Mouse (Mus musculus) myocyte (in vitro differentiated cells): ENCODE measurements at regions not wholly inside any gene's neighbourhood (a gene's known extent, or its start where the extent isn't known, plus 50 kb on each side); places are given as distances from the start of the nearest gene placed in this dataset.

Experiments used
- H3K27me3 ChIP-seq: one replicate; pipeline ENCODE4 v1.6.1; 2011; ENCODE audit not compliant: control insufficient read depth, insufficient read depth, insufficient read length
- H3K36me3 ChIP-seq: one replicate; pipeline ENCODE4 v1.6.1; 2011; ENCODE audit not compliant: control insufficient read depth, insufficient read depth
- H3K4me2 ChIP-seq: one replicate; pipeline ENCODE4 v1.6.1; 2011; ENCODE audit warnings: low read depth, control low read depth
- H3K4me3 ChIP-seq: one replicate; pipeline ENCODE4 v1.5.1; 2011; ENCODE audit warnings: mild to moderate bottlenecking, control low read depth, moderate library complexity
- H3K79me2 ChIP-seq: one replicate; pipeline ENCODE4 v1.6.1; 2011; ENCODE audit not compliant: control insufficient read depth, insufficient read depth
- H3ac ChIP-seq: one replicate; pipeline ENCODE4 v1.6.1; 2011; ENCODE audit not compliant: control insufficient read depth, insufficient read length
- CEBPB ChIP-seq: IDR thresholded peaks from 2 replicates; pipeline ENCODE4 v1.6.1; 2011; ENCODE audit warnings: mild to moderate bottlenecking, moderate library complexity; ENCODE audit not compliant: poor library complexity, insufficient read depth, severe bottlenecking
- E2F4 ChIP-seq: IDR thresholded peaks from one replicate; pipeline ENCODE4 v1.6.1; 2011; ENCODE audit warnings: mild to moderate bottlenecking, control low read depth, moderate library complexity; ENCODE audit not compliant: insufficient read depth
- MAX ChIP-seq: IDR thresholded peaks from one replicate; pipeline ENCODE4 v1.6.1; 2011; ENCODE audit warnings: low read depth, mild to moderate bottlenecking, control low read depth
- MYOD1 ChIP-seq, 3 experiments: IDR thresholded peaks; one replicate each; pipeline ENCODE4 v1.6.1; 2011; ENCODE audit warnings: control low read depth in 2 of 3, low read depth in 2 of 3, mild to moderate bottlenecking in 2 of 3, moderate library complexity in 1 of 3; ENCODE audit not compliant: insufficient read length in 2 of 3, control insufficient read depth in 1 of 3
- MYOG ChIP-seq, 3 experiments: IDR thresholded peaks; one replicate each; pipeline ENCODE4 v1.6.1; 2011; ENCODE audit warnings: control low read depth in 2 of 3, low read depth in 2 of 3, mild to moderate bottlenecking in 2 of 3; ENCODE audit not compliant: insufficient read length in 2 of 3, control insufficient read depth in 1 of 3, insufficient read depth in 1 of 3
- POLR2A ChIP-seq: IDR thresholded peaks from one replicate; pipeline ENCODE4 v1.6.1; 2011; ENCODE audit warnings: low read depth, mild to moderate bottlenecking, control low read depth, moderate library complexity; ENCODE audit not compliant: insufficient read length
- POLR2AphosphoS2 ChIP-seq: IDR thresholded peaks from one replicate; pipeline ENCODE4 v1.6.1; 2011; ENCODE audit warnings: low read depth, control low read depth; ENCODE audit not compliant: insufficient read length
- REST ChIP-seq: IDR thresholded peaks from one replicate; pipeline ENCODE4 v1.6.1; 2011; ENCODE audit warnings: mild to moderate bottlenecking, control low read depth, moderate library complexity; ENCODE audit not compliant: insufficient read depth, insufficient read length
- SRF ChIP-seq: IDR thresholded peaks from one replicate; pipeline ENCODE4 v1.6.1; 2011; ENCODE audit warnings: low read depth; ENCODE audit not compliant: control insufficient read depth, insufficient read length
- TCF12 ChIP-seq: IDR thresholded peaks from one replicate; pipeline ENCODE4 v1.6.1; 2011; ENCODE audit warnings: mild to moderate bottlenecking, control low read depth; ENCODE audit not compliant: poor library complexity, insufficient read depth, severe bottlenecking
- TCF3 ChIP-seq: IDR thresholded peaks from one replicate; pipeline ENCODE4 v1.6.1; 2011; ENCODE audit warnings: low read depth, control low read depth; ENCODE audit not compliant: insufficient read length
- USF1 ChIP-seq: IDR thresholded peaks from one replicate; pipeline ENCODE4 v1.6.1; 2011; ENCODE audit warnings: low read depth, mild to moderate bottlenecking, control low read depth, moderate library complexity

DNA sequence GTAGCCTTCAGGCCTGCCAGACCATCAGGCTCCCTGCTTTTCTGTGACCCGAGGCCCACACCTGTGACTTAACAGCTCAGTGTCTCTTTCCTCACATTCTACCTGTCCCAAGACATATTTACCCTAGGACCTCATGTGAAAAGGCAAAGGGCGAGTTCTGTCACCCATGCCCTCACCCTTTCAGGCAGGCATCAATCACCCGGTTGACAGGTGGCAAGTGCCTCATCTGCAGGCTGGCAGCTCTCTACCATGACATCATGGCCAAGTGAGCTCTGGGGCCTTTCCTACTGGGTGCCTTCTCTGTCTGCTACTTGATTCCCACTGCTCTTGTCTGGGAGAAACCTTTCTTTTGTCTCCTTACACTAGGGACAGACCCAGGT is 139.5 kb downstream of the Tomm20 start:
- H3K4me3 ChIP-seq = no peak overlapping the region
- no peak overlapping the region for H3ac ChIP-seq
- no peaks in the 10 kb centered on the region for H3K79me2 ChIP-seq
- no peaks in the 10 kb centered on the region for H3K27me3 ChIP-seq
- no peak overlapping the region for H3K4me2 ChIP-seq
- H3K36me3 ChIP-seq = no peaks in the 10 kb centered on the region
- TF ChIP-seq MYOD1 (IDR thresholded peaks at IDR 0.05; ENCODE audit: control insufficient read depth in 1 of 3, insufficient read length in 2 of 3, low read depth in 2 of 3) (peak; percentile 14 to 88 (median 34)), MYOG (IDR thresholded peaks at IDR 0.05; ENCODE audit: control insufficient read depth in 1 of 3, insufficient read depth in 1 of 3, insufficient read length in 2 of 3, low read depth in 2 of 3) (peak in 1 of 3 experiments; percentile 12), TCF3 (no peak)

DNA sequence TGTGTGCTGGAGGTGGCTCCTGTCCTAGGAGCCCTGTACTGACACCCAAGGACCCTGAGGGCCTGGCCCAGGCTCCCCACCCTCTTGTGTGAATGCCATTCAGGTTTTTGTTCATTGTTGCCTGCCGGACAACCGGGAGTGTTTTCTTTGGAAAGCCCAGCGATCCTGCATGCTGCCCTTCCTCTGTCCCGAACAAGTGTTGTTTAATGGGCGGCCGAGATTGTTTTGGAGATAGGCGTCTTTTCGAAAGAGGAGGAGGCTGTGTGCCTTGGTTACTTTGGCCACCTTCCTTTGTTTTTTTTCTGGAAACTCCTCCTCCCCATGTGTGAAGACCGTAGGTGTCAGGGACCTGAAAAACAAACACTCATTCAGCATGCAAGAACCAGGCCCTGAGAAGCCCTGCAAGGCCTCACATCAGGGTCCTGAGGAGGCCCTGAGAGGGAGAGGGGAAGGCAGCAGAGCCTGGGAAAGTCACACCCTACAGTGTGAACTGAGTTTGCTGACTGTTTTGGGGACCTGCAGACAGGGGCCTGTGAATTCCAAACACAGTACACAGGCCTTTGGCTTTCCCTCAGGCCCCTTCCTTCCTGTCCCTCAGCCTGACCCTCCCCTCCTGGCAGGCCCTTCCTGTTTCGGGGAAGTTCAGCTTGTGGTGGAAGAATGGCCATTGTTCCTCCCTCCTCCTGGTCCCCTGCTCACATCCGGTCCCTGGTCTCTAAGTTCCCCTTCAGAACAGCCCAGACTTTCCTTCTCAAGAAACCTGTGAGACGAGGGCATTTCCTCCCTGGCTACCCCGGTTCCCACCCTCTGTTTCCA is 140.1 kb downstream of the Tomm20 start:
- TF ChIP-seq SRF (no peak), POLR2A (no peak), USF1 (no peak), TCF3 (no peak), E2F4 (no peak), POLR2AphosphoS2 (no peak), CEBPB (no peak), TCF12 (no peak)
- Histone ChIP-seq H3K79me2 (no peaks in the 10 kb centered on the region), H3K4me3 (no peak overlapping the region), H3K27me3 (no peaks in the 10 kb centered on the region), H3ac (no peak overlapping the region), H3K4me2 (no peak overlapping the region), H3K36me3 (no peaks in the 10 kb centered on the region)

DNA sequence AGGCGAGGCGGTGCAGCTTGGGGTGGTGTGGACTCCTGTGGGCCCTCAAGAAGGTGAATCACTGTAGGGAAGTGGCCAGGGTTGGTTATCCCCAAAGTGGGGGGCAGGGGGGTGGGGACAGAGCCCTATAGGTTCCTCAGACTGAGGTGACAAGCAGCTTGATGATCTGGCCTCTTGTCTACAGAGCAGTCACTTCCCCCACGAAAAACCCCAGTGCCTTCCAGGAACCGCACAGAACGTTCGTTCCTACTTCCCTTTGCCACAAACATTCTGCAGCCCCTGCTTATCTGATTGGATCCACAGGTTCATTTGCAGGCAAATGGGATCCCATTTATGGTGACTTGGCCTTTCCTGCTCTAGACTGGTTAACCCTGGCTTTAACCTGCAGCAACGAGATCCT is 141.5 kb downstream of the Tomm20 start:
- Histone ChIP-seq H3ac (no peak overlapping the region), H3K4me2 (no peak overlapping the region), H3K79me2 (no peaks in the 10 kb centered on the region), H3K27me3 (no peaks in the 10 kb centered on the region), H3K36me3 (no peaks in the 10 kb centered on the region), H3K4me3 (no peak overlapping the region)
- TF ChIP-seq E2F4 = no peak
- no peak for TF ChIP-seq TCF12
- no peak for TF ChIP-seq POLR2AphosphoS2
- TF ChIP-seq MYOD1 (IDR thresholded peaks at IDR 0.05; ENCODE audit: control insufficient read depth in 1 of 3, insufficient read length in 2 of 3, low read depth in 2 of 3) = no peak
- no peak for TF ChIP-seq POLR2A
- TF ChIP-seq SRF = no peak
- no peak for TF ChIP-seq CEBPB

- Histone ChIP-seq H3K36me3 (no peaks in the 10 kb centered on the region), H3K27me3 (no peaks in the 10 kb centered on the region), H3K4me2 (no peak overlapping the region), H3K79me2 (no peaks in the 10 kb centered on the region), H3ac (no peak overlapping the region), H3K4me3 (no peak overlapping the region)
- no peak for TF ChIP-seq SRF
- TF ChIP-seq CEBPB = no peak
- TF ChIP-seq MAX = no peak
- TF ChIP-seq TCF3 = no peak
- no peak for TF ChIP-seq REST
- TF ChIP-seq POLR2A = no peak
- no peak for TF ChIP-seq TCF12
- TF ChIP-seq MYOD1 (IDR thresholded peaks at IDR 0.05; ENCODE audit: control insufficient read depth in 1 of 3, insufficient read length in 2 of 3, low read depth in 2 of 3) = no peak
- no peak for TF ChIP-seq MYOG (IDR thresholded peaks at IDR 0.05; ENCODE audit: control insufficient read depth in 1 of 3, insufficient read depth in 1 of 3, insufficient read length in 2 of 3, low read depth in 2 of 3)
- TF ChIP-seq E2F4 = no peak
- TF ChIP-seq POLR2AphosphoS2 = no peak
- TF ChIP-seq USF1 = no peak
Observed at GRCm38 (mm10) chr8:126802641-126803040, 143.0 kb downstream of the Tomm20 start.

DNA sequence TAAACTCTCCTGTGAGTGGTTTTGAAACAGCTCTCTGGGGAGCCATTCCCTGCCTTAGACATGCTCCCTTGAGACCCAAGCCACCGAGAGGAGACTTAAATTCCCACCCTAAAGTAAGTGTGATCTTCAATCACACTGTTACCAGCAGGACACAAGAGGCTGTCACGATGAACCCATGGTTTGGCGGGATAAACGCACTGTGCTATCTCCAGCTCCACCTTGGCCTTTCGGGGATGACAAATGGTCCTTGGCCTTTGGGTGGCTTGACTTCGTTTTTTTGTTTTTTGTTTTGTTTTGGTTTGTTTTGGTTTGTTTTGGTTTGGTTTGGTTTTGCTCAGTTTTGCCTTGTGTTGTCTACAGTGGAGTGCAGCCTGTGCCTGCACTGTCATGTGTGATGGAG is 144.7 kb downstream of the Tomm20 start:
- Histone ChIP-seq H3K4me3 (no peak overlapping the region), H3K36me3 (no peaks in the 10 kb centered on the region), H3K79me2 (no peaks in the 10 kb centered on the region), H3K27me3 (no peaks in the 10 kb centered on the region), H3K4me2 (no peak overlapping the region), H3ac (no peak overlapping the region)
- TF ChIP-seq MAX = no peak
- TF ChIP-seq E2F4 = no peak
- TF ChIP-seq TCF12 = no peak
- TF ChIP-seq MYOG (IDR thresholded peaks at IDR 0.05; ENCODE audit: control insufficient read depth in 1 of 3, insufficient read depth in 1 of 3, insufficient read length in 2 of 3, low read depth in 2 of 3) = no peak
- TF ChIP-seq CEBPB = no peak
- no peak for TF ChIP-seq USF1
- no peak for TF ChIP-seq POLR2AphosphoS2
- TF ChIP-seq SRF = no peak
- TF ChIP-seq POLR2A = no peak
- TF ChIP-seq TCF3 = no peak
